Comparison of ENCODE assay signal across 8 mouse cellular contexts in genomic region chr13:43478586-43478985, GRCm38 (mm10). TPM values are rescaled to one million over a fixed set of nuclear protein-coding genes. Genes with fewer than 3 reads are reported as not detected.
DNase-seq lines count a peak whose midpoint lies in the region; ATAC-seq and TF ChIP-seq lines count a peak whose summit lies in the region.

No protein-coding gene starts in this region.

- H3K9me3 ChIP-seq in MEL (replicated peaks; ENCODE audit: insufficient read depth, low read length) = no peaks in the 10 kb centered on the region
- no peaks in the 10 kb centered on the region for H3K9me3 ChIP-seq in forebrain, embryonic 15.5 days
- H3K9me3 ChIP-seq in kidney, embryonic 14.5 days (ENCODE audit: control insufficient read depth, low read length) = no peaks in the 10 kb centered on the region
- no peaks in the 10 kb centered on the region for H3K9me3 ChIP-seq in midbrain, embryonic 13.5 days

- WGBS in forebrain, embryonic 15.5 days = 13% methylated on average over 8 of the region's 8 CpGs
- WGBS in kidney, embryonic 14.5 days = 21% methylated on average over 8 of the region's 8 CpGs
- 29% methylated on average over 8 of the region's 8 CpGs for WGBS in midbrain, embryonic 13.5 days

- H3K4me1 ChIP-seq in MEL (ENCODE audit: control insufficient read depth in 1 of 2, insufficient read depth in 2 of 2, low read length in 2 of 2) = peaks cover 13 to 15% of the 10 kb centered on the region in 2 experiments
- H3K4me1 ChIP-seq in forebrain, embryonic 15.5 days = peaks cover 36% of the 10 kb centered on the region
- peaks cover 35% of the 10 kb centered on the region for H3K4me1 ChIP-seq in kidney, embryonic 14.5 days (ENCODE audit: control insufficient read depth, insufficient read depth, low read length)
- H3K4me1 ChIP-seq in midbrain, embryonic 13.5 days (replicated peaks) = peaks cover 51% of the 10 kb centered on the region

- no peak for TF ChIP-seq RAD21 in MEL (IDR thresholded peaks at IDR 0.05; ENCODE audit: low read depth, low read length)

- peak overlapping the region; percentile 60 to 78 for H3K4me3 ChIP-seq in MEL (ENCODE audit: control insufficient read depth in 1 of 2, insufficient read depth in 1 of 2, low read depth in 2 of 2, low read length in 2 of 2)
- peak overlapping the region; percentile 96 for H3K4me3 ChIP-seq in forebrain, embryonic 15.5 days
- peak overlapping the region; percentile 97 for H3K4me3 ChIP-seq in kidney, embryonic 14.5 days (ENCODE audit: low read length)
- peak overlapping the region; percentile 88 for H3K4me3 ChIP-seq in midbrain, embryonic 13.5 days (replicated peaks)

- TF ChIP-seq POLR2A in MEL (IDR thresholded peaks at IDR 0.05; ENCODE audit: control insufficient read depth in 1 of 2, insufficient read depth in 1 of 2, low read depth in 1 of 2, low read length in 2 of 2, poor library complexity in 1 of 2) = no peak

- peaks cover 0 to 27% of the 10 kb centered on the region in 2 experiments; a peak in 2 of 4 replicates for H3K36me3 ChIP-seq in MEL (ENCODE audit: control insufficient read depth in 1 of 2, insufficient read depth in 2 of 2, low read length in 2 of 2)
- H3K36me3 ChIP-seq in forebrain, embryonic 15.5 days = no peaks in the 10 kb centered on the region
- H3K36me3 ChIP-seq in kidney, embryonic 14.5 days (ENCODE audit: control insufficient read depth, insufficient read depth, low read length) = no peaks in the 10 kb centered on the region
- H3K36me3 ChIP-seq in midbrain, embryonic 13.5 days = no peaks in the 10 kb centered on the region

- TF ChIP-seq EP300 in MEL (IDR thresholded peaks at IDR 0.05; ENCODE audit: low read depth in 1 of 2, low read length in 2 of 2) = no peak

- 0 out of 2 replicates have a peak overlapping the region, but pooled peaks have one; percentile 28 for H3K27ac ChIP-seq in MEL (ENCODE audit: control insufficient read depth, low read depth, low read length)
- peak overlapping the region; percentile 60 for H3K27ac ChIP-seq in forebrain, embryonic 15.5 days (replicated peaks)
- H3K27ac ChIP-seq in kidney, embryonic 14.5 days (ENCODE audit: low read depth, low read length) = no peak overlapping the region
- no peak overlapping the region for H3K27ac ChIP-seq in midbrain, embryonic 13.5 days

- no peak for TF ChIP-seq CTCF in MEL (IDR thresholded peaks at IDR 0.05 in 2 of 3, conservative IDR thresholded peaks at IDR 0.05 in 1 of 3; ENCODE audit: control insufficient read depth in 1 of 3, insufficient read depth in 1 of 3, low read depth in 2 of 3, low read length in 3 of 3, poor library complexity in 1 of 3, severe bottlenecking in 1 of 3)

- H3K4me2 ChIP-seq in forebrain, embryonic 15.5 days (replicated peaks) = peak overlapping the region; percentile 60
- H3K4me2 ChIP-seq in kidney, embryonic 14.5 days (replicated peaks; ENCODE audit: low read depth, low read length) = peak overlapping the region; percentile 70
- peak overlapping the region; percentile 64 for H3K4me2 ChIP-seq in midbrain, embryonic 13.5 days (replicated peaks)

- no peaks in the 10 kb centered on the region for H3K27me3 ChIP-seq in MEL (ENCODE audit: control insufficient read depth in 1 of 2, insufficient read depth in 2 of 2, low read length in 2 of 2)
- no peaks in the 10 kb centered on the region for H3K27me3 ChIP-seq in forebrain, embryonic 15.5 days
- no peaks in the 10 kb centered on the region for H3K27me3 ChIP-seq in kidney, embryonic 14.5 days (ENCODE audit: control insufficient read depth, insufficient read depth, low read length)
- no peaks in the 10 kb centered on the region for H3K27me3 ChIP-seq in midbrain, embryonic 13.5 days

- peaks cover 66% of the 10 kb centered on the region for H3K79me2 ChIP-seq in MEL (ENCODE audit: control insufficient read depth, insufficient read depth, low read length, poor library complexity)

- peak; percentile 35 for DNase-seq in embryo, embryonic 10.5 days (ENCODE audit: low spot score)
- no peak for DNase-seq in embryo, embryonic 11 days
- peak; percentile 58 for DNase-seq in MEL (ENCODE audit: low read depth, low spot score)

- H3K9ac ChIP-seq in MEL (ENCODE audit: control insufficient read depth, low read depth, low read length, poor library complexity, severe bottlenecking) = peak overlapping the region; percentile 97
- H3K9ac ChIP-seq in forebrain, embryonic 15.5 days (replicated peaks) = peak overlapping the region; percentile 98
- peak overlapping the region; percentile 99; the same call in 1 of the 2 replicates for H3K9ac ChIP-seq in kidney, embryonic 14.5 days (ENCODE audit: low read depth, low read length)
- peak overlapping the region; percentile 34 for H3K9ac ChIP-seq in midbrain, embryonic 13.5 days (replicated peaks)

- no peak for ATAC-seq in forebrain, embryonic 15.5 days (replicated peaks)
- no peak for ATAC-seq in kidney, embryonic 14.5 days (ENCODE audit: low FRiP score, low TSS enrichment)
- ATAC-seq in midbrain, embryonic 13.5 days = no peak
- no peak for ATAC-seq in inflammation-experienced regulatory T-cells, adult 6 months
- ATAC-seq in monocyte, adult 5-6 weeks (replicated peaks; ENCODE audit: insufficient number of reproducible peaks, low FRiP score, low TSS enrichment, poor library complexity, severe bottlenecking) = no peak

TF ChIP-seq in MEL, 35 proteins besides CTCF, POLR2A, EP300 and RAD21:
- TF ChIP-seq MXI1 (IDR thresholded peaks at IDR 0.05; ENCODE audit: low read depth, low read length) = peak; percentile 34; the same call in 1 of the 2 replicates
- TF ChIP-seq MEF2A (IDR thresholded peaks at IDR 0.05; ENCODE audit: extremely low read depth, insufficient replicate concordance, low read depth, low read length, poor library complexity, severe bottlenecking) = no peak
- TF ChIP-seq GATA1 (IDR thresholded peaks at IDR 0.05; ENCODE audit: low read depth, low read length) = no peak

RNA-seq across cellular contexts. Expression of gene Ranbp9, which starts 2.5 kb away (rescaled TPM):
- total RNA-seq in MEL (2012; rRNA removed) = 17.1 and 17.3 TPM in 2 replicates
- polyA plus RNA-seq in MEL (2012; ENCODE audit: insufficient read depth in 1 of 2, insufficient read length in 2 of 2, low read depth in 1 of 2, low replicate concordance in 2 of 2, missing spikeins in 1 of 2) = 10 to 100 TPM in 1 of 2 experiments, not detected in 1; 25.9 TPM
- 13.1 and 13.2 TPM in 2 replicates for polyA plus RNA-seq in forebrain, embryonic 15.5 days (2015; fragmentation: Nextera tagmentation; extraction: Ambion mirVana)
- polyA plus RNA-seq in kidney, embryonic 14.5 days (2014; fragmentation: Nextera tagmentation; extraction: Ambion mirVana) = 15.1 and 21.1 TPM in 2 replicates
- polyA plus RNA-seq in midbrain, embryonic 13.5 days (2015; fragmentation: Nextera tagmentation; extraction: Ambion mirVana) = 11.7 and 14.4 TPM in 2 replicates
- polyA plus RNA-seq in inflammation-experienced regulatory T-cells, adult 6 months (2017; shearing (Covaris generic)) = 10 to 100 TPM; 25.0 to 34.8 (median 34.3) TPM
- total RNA-seq in monocyte, adult 5-6 weeks (2017) = 109 to 144 TPM (median 117 TPM) in 3 replicates

Comparison
In these comparisons a context has a peak if more than half of its experiments do, and no peak if none do; other contexts are left out.
1. H3K27ac ChIP-seq: peak in MEL (single experiment) and forebrain, embryonic 15.5 days (single experiment); none in kidney, embryonic 14.5 days (single experiment) and midbrain, embryonic 13.5 days (single experiment).
2. H3K9ac ChIP-seq: peak in every context shown above with its lines; median percentile 99 in kidney, embryonic 14.5 days; 98 in forebrain, embryonic 15.5 days; 97 in MEL; 34 in midbrain, embryonic 13.5 days.
3. Peak in every context shown above with its lines, with median percentiles within 50 percentile points of each other: H3K4me3 ChIP-seq and H3K4me2 ChIP-seq.